Mouse (Mus musculus) brain, embryonic 14.5 days (tissue): ENCODE measurements around the gene Zscan5b.

Experiments
- CTCF ChIP-seq: fragments of 200-500 bp; IDR thresholded peaks from 2 replicates; pipeline ENCODE4 v1.5.1; 2012; ENCODE audit warnings: inconsistent platforms, mild to moderate bottlenecking, moderate library complexity, borderline replicate concordance; ENCODE audit not compliant: insufficient read depth, insufficient read length; ENCODE audit errors: extremely low read depth
- POLR2A ChIP-seq: fragments of 200-500 bp; IDR thresholded peaks from 2 replicates; pipeline ENCODE4 v1.6.1; 2012; ENCODE audit warnings: mild to moderate bottlenecking, inconsistent platforms, borderline replicate concordance; ENCODE audit not compliant: poor library complexity, insufficient read depth, insufficient read length, severe bottlenecking; ENCODE audit errors: extremely low read depth

GRCm38 (mm10) chr7:6172674-6173244 is 49.3 kb upstream of the Zscan5b start:
- TF ChIP-seq POLR2A (0 out of 2 replicates have a peak, but pooled peaks have one; percentile 2), CTCF (no peak)
